Mouse (Mus musculus): ENCODE results near the gene Il5ra. TPM values are rescaled to one million over a fixed set of nuclear protein-coding genes. Genes with fewer than 3 reads are reported as not detected.

Gene Il5ra
- total RNA-seq, 2 experiments from 2014 or later = 0.11 TPM; not detected in 1

DNA sequence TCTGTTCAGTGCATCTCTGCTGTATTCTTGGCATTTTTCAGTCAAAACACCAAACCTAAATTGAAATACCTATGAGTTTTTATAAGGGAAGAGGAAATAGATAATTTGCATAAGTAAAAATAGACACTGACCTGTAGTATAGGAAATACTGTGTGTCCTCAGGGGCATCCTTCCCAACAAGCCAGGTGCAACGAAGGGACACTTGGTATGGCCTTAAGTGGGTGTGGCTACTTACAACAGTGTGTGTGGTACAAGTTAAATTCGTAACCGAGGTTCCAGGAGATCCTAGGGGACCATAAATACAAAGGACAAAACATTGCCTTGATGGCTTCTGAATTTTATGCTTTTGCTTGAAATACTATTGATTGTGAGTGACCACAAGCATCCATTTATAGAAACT lies 10.6 kb downstream of the Il5ra start:
- no peak for DNase-seq

DNA sequence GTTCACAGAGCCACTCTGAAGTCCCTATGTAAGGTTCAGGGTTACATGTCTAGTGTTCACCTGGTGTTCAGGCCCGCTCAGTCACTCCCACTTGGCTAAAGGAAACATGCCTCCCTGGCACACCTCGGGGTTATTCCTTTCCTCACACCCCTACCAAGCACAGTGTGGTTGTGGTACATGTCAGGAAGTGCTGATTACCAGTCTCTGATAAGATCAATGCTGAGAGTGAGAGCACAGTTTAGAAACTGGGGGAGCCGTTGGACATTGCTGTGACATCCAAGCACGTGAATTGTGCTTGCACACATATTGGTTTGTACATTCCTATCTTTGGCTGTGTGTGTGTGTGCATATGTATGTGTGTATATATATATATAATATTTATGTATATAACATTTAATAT lies 16.3 kb downstream of the Il5ra start:
- no peak for DNase-seq

DNA sequence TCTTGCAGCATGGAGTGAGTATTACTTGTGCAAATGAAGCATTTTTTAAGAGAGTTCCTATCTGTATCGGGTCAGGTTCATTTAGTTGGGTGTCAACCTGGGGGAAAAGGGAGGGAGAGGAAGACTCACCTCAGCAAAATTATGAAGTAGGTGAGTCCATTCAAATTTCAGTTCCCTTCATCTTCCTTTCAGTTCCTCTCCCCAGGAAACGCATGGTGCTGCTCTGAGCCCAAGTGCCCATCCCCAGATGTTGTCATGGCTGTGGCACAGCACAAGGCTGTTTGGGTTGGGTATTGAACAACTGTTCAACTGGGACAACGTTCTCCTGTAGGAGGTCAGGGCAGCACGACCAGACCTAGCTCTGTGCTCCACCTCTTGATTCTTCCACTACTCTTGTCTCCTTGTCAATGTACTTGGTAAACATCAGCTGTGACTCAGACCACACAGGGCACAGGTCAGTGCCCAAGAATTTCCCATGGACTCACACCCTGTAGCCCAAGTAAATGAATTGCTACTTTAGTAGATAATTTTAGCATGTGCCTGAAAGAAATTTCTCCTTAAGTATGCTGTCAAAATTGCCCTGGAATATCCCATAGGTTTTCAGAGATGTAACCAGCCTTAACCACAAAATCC lies 19.0 kb downstream of the Il5ra start:
- DNase-seq = no peak

DNA sequence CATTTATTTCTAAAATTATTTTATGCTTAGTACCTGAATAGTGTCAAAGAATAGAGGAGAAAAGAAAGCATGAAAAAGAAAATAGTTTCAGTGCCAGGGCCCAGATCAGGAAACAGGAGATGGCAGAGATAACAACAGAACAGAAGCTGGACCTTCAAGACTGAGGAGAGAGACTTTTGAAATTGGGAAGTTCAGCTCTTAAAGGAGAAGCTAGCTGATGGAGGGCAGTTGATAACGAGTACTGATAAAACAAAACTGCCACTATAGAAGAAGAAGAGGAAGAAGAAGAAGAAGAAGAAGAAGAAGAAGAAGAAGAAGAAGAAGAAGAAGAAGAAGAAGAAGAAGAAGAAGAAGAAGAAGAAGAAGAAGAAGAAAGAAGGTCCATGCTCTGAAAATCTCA lies 21.1 kb downstream of the Il5ra start:
- DNase-seq = no peak

DNA sequence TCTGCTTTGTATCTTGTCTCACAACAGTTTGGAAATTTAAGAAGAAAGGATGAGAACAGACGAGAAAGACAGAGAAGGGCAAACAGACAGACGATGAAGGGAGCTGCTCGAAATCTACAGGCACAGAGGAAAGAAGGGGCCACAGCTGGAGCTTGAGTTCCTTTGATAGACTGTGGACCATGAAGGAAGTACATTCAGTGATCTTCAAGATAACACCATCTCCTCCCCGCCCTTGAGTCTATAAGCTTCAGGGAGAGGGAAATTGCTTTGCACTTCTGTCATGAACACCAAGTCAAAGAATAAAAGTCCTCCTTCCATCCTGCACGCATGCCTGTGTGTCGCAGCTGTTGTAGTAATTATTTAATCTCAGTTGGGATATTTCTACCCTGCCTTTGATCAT lies 22.8 kb downstream of the Il5ra start:
- DNase-seq = no peak

DNA sequence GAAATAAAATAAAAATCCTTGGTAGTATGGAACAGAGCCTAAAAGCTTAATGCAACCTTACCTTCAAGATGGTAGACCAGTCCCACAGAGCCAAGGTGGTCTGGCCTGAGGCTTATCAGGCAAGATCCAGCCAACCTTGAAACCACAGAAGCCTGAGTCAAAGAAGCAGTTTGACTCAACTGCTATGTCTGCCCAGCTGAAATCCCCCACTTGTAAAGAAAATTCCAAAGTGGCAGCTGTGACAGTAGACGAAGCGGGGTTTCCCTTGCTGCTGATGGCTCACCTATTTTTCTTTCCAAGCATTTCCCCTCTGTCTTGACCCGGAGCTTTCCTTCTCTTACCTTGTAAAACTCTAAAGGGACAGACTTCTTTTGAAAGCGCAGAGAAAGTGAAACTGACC lies 23.2 kb downstream of the Il5ra start:
- DNase-seq = no peak

DNA sequence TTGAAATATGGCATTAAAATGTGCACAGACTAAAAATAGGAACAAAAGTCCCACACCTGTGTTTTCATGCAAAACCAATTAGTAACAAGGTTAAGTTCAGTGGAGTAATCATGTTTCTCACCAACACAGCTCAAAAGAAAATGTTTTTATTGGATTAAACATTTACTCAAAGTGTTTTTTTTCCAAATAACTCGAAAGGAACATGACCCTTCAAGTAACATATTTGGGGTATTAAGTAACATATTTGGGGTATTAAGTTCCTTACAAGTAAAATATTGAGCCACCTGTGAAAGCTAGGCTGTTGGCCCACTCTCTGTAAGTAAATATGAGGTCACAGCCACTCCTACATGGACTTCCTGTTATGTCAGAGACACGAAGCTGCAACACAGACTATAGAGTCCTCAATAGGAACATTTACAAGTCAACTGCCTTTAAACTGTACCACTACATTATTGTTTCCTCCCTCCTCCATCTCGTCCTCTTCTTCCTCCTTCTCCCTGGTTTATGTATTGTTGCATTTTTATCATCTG lies 43.3 kb downstream of the Il5ra start:
- no peak for DNase-seq

DNA sequence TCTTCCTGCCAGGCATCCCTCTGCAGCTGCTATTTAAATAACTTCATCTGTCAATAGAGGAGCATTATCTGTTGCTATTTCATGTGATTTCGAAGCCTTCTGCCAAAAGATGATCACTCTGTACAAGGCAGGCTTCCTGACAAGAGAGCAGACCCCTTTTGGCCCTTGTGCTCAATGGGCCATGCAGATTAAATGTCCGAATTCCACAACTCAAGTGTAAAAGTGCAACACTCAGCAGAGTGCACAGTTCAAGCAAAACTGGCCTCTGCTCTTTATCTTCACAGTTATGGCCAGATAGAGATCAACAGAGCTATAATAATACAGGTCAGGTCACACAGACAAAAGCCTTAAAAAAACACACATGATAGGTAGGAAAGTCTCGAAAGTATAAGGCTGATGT lies 46.9 kb downstream of the Il5ra start:
- DNase-seq = no peak

DNA sequence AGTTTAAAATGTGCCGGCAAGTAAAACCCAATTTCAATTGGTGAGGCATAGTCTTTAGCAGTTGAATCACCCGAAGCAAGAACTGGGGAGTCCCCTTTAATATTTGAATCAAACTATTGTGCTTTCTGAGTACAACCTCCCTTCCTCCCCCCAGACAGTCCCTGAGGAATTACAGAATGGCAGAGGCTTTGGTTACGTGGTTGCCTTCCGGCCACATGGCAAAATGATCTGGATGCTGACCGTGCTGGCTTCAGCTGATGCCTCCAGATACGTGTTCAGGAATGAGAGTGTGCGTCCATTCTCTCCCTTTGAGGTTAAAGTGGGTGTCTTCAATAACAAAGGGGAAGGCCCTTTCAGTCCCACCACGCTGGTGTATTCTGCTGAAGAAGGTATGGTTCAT lies 73.3 kb downstream of the Il5ra start:
- DNase-seq = no peak

DNA sequence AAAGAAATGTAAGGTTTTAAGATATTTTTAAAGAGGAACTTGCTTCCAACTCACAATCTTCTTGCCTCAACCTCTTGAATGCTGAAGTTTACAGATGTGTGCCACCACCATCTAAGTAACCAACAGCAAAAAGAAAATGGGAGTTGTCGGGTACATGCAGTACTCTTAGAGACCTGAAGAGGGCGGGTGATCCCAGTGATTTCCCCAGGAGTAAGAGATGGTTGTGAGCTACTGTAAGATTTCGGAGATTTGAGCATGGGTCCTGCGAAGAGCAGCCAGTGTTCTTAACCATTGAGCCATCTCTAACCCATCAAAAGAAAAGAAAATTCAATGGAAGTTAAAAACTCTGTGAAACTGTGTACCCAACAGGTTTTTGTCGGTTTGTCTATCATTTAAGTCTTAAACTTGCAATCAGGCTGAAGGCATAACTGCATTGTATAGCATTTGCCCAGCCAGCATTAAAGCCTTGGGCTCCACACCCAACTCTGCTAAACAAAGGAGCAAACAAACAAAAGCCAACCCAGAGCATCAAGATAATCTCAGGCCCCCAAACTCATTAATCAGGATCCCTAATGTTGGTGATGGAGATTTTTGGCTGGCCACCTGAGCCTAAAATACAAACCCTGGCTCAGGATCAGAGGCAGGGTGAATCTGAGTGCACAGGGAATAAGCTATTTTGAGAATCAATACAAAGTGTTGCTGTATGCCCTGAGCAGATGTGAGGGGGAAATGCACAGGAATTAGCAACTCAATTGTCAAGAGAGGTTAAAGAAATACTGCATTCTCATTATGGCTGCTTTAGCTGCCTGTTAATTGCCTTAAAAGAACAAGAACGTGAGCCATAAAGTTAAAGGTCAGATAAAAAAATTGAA lies 84.8 kb downstream of the Il5ra start:
- DNase-seq = peak; percentile 46

Other genes starting within 250 kb of the Il5ra start
- gene Trnt1, start 20.1 kb upstream of the Il5ra start, total RNA-seq (2021) = 10 to 100 TPM; 40.5 to 40.9 TPM
- 10 to 100 TPM; 30.8 to 32.4 TPM for gene Crbn, start 51.0 kb upstream of the Il5ra start, total RNA-seq (2021)

All from heart, postnatal 4 days (tissue).